Mouse (Mus musculus): ENCODE measurements at regions not wholly inside any gene's neighbourhood (a gene's known extent, or its start where the extent isn't known, plus 50 kb on each side); places are given as distances from the start of the nearest gene placed in this dataset.

DNA sequence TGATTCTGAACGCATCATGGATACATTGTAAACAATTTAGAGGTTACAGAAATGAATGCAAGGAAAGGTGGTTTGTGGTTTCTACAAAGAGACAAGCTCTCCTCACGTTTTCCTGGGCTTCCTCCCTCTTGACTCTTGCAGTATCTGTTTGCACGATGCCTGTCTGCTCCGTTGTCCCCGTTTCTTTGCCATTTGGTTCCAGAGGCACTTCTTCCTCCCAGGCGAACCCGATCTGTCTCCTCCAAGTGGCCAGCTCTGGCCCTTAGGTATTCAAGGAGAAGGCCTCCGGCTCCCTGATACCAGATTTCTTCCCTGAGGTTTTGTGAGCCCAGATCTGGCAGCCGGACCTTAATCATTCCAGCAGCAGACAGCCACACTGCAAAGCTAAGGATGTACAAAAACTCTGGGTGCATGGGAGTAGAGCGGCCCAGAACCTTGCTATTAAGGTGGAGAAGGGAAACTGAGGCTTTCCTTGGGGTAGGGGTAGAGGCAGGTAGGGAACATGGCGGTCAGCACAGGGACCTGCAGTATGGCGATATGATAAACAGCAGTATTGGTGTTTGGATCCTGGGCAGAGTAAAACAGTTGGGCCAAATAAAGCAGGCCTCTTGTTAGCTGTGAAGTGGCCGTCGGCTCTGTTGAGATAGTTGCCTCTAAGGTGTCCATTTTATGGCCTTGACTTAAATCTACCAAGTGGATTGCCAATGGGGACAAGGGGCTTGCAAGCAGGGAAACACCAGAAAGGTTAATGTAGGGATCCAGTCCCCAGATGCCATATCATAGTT lies 76.0 kb upstream of the Wnt7b start:
- TF ChIP-seq GATA1 (IDR thresholded peaks at IDR 0.05; ENCODE audit: borderline replicate concordance, low read length) = no peak
- no peak for TF ChIP-seq FLI1 (IDR thresholded peaks at IDR 0.05; ENCODE audit: low read length)
